Mouse (Mus musculus) brain, embryonic 14.5 days (tissue): ENCODE data around the gene Thada.

Source experiments
- CTCF ChIP-seq: fragments of 200-500 bp; IDR thresholded peaks from 2 replicates; pipeline ENCODE4 v1.5.1; 2012; ENCODE audit warnings: inconsistent platforms, mild to moderate bottlenecking, moderate library complexity, borderline replicate concordance; ENCODE audit not compliant: insufficient read depth, insufficient read length; ENCODE audit errors: extremely low read depth
- POLR2A ChIP-seq: fragments of 200-500 bp; IDR thresholded peaks from 2 replicates; pipeline ENCODE4 v1.6.1; 2012; ENCODE audit warnings: mild to moderate bottlenecking, inconsistent platforms, borderline replicate concordance; ENCODE audit not compliant: poor library complexity, insufficient read depth, insufficient read length, severe bottlenecking; ENCODE audit errors: extremely low read depth

- TF ChIP-seq CTCF, result no peak
- TF ChIP-seq POLR2A, result no peak
Observed at GRCm38 (mm10) chr17:84492255-84492880, 26.4 kb upstream of the Thada start.
